Mouse (Mus musculus) inflammation-experienced regulatory T-cells, adult 6 months (primary cell): ENCODE data around the gene Gm17509. TPM values are rescaled to one million over a fixed set of nuclear protein-coding genes. Genes with fewer than 3 reads are reported as not detected.

ENCODE experiments used
- ATAC-seq: one replicate; pipeline ENCODE4 v1.8.0; 2017
- polyA plus RNA-seq, 3 experiments: library from polyadenylated mRNA; unstranded; fragments of 100-300 nt; shearing (Covaris generic); gene quantifications; one replicate each; pipeline ENCODE4 v1.2.1; 2017

The Gm17509 gene
- under 1 TPM in 2 of 3 experiments, not detected in 1; 0.15 to 0.26 TPM for polyA plus RNA-seq

GRCm38 (mm10) chr13:117220501-117221321 is at the start of gene Gm17509:
TSS of gene Gm17509 (minus strand) at chr13:117221075.
- ATAC-seq = peak; percentile 45

GRCm38 (mm10) chr13:117267963-117268362 is 47.1 kb upstream of the Gm17509 start:
- no peak for ATAC-seq

GRCm38 (mm10) chr13:117266156-117266555 is 45.3 kb upstream of the Gm17509 start:
- no peak for ATAC-seq

GRCm38 (mm10) chr13:117260704-117261103 is 39.8 kb upstream of the Gm17509 start:
- peak; percentile 89 for ATAC-seq

GRCm38 (mm10) chr13:117242621-117243020 is 21.7 kb upstream of the Gm17509 start:
- ATAC-seq = peak; percentile 41

- ATAC-seq = peak; percentile 85
Measured at GRCm38 (mm10) chr13:117242063-117242462, 21.2 kb upstream of the Gm17509 start.

GRCm38 (mm10) chr13:117237111-117237510 is 16.2 kb upstream of the Gm17509 start:
- no peak for ATAC-seq

- peak; percentile 22 for ATAC-seq
Measured at GRCm38 (mm10) chr13:117235530-117236212, 14.8 kb upstream of the Gm17509 start.

- no peak for ATAC-seq
Measured at GRCm38 (mm10) chr13:117234486-117234885, 13.6 kb upstream of the Gm17509 start.

- ATAC-seq = no peak
Measured at GRCm38 (mm10) chr13:117233808-117234207, 12.9 kb upstream of the Gm17509 start.

GRCm38 (mm10) chr13:117230371-117231110 is 9.7 kb upstream of the Gm17509 start:
- no peak for ATAC-seq

- ATAC-seq = no peak
Measured at GRCm38 (mm10) chr13:117225561-117225960, 4.7 kb upstream of the Gm17509 start.

GRCm38 (mm10) chr13:117224901-117225300 is 4.0 kb upstream of the Gm17509 start:
- no peak for ATAC-seq

- no peak for ATAC-seq
Measured at GRCm38 (mm10) chr13:117223125-117223524, 2.2 kb upstream of the Gm17509 start.

GRCm38 (mm10) chr13:117219871-117220500 is 889 bp downstream of the Gm17509 start:
- no peak for ATAC-seq

GRCm38 (mm10) chr13:117218092-117218491 is 2.8 kb downstream of the Gm17509 start:
- ATAC-seq = no peak

GRCm38 (mm10) chr13:117217621-117218020 is 3.3 kb downstream of the Gm17509 start:
- peak; percentile 8 for ATAC-seq

GRCm38 (mm10) chr13:117216752-117217363 is 4.0 kb downstream of the Gm17509 start:
- no peak for ATAC-seq

GRCm38 (mm10) chr13:117216126-117216525 is 4.7 kb downstream of the Gm17509 start:
- peak; percentile 80 for ATAC-seq

GRCm38 (mm10) chr13:117215481-117215880 is 5.4 kb downstream of the Gm17509 start:
- ATAC-seq = no peak

GRCm38 (mm10) chr13:117211386-117211875 is 9.4 kb downstream of the Gm17509 start:
- peak; percentile 42 for ATAC-seq

- ATAC-seq = no peak
Measured at GRCm38 (mm10) chr13:117208236-117208635, 12.6 kb downstream of the Gm17509 start, which contains the start of gene Emb. TSS of gene Emb (plus strand) at chr13:117208536.
